Mouse (Mus musculus): ENCODE results near the gene Sult2b1.

DNA sequence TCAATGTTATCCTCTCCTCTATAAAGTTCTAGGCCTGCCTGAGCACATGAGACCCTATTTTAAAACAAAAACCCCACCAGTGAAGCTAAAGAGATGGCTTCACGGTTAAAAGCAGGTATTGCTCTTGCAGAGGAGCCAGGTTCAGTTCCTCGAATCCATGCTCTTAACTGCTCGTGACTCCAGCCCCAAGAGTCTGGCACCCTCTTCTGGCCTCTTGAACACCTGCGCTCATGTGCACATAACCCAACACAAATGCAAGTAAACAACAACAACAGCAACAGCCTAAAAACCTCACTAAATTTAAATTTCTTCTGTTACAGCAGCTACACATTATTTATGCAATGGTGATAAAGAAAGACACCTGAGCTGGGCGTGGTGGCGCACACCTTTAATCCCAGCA, 17.0 kb downstream of the Sult2b1 start:
- TF ChIP-seq CTCF (IDR thresholded peaks at IDR 0.05; ENCODE audit: control insufficient read depth, insufficient read depth, low read length) (no peak), POLR2A (IDR thresholded peaks at IDR 0.05; ENCODE audit: borderline replicate concordance, control insufficient read depth, low read depth, low read length) (no peak)

All from bone marrow, adult 2 months (tissue).